Mouse (Mus musculus): ENCODE measurements around the gene Mknk2. TPM values are rescaled to one million over a fixed set of nuclear protein-coding genes. Genes with fewer than 3 reads are reported as not detected.

Mknk2 gene
- 137 and 153 TPM in 2 replicates for polyA plus RNA-seq (2016; fragmentation: Nextera tagmentation; extraction: Ambion mirVana)

GRCm38 (mm10) chr10:80677942-80678436 lies at the start of gene Mknk2:
Mknk2 (minus strand) TSS chr10:80678112.
- Histone ChIP-seq H3K27me3 (ENCODE audit: low read depth, poor library complexity, severe bottlenecking) (no peaks in the 10 kb centered on the region), H3K27ac (peak within 1 kb of the TSS; percentile 93), H3K4me1 (peaks cover 65% of the 10 kb centered on the region), H3K4me3 (peak within 1 kb of the TSS; percentile 99), H3K36me3 (peaks cover 20% of the 10 kb centered on the region), H3K9me3 (replicated peaks) (no peaks in the 10 kb centered on the region)
- 35% methylated on average over 8 of the region's 8 CpGs for WGBS
- no peak for DNase-seq (ENCODE audit: low spot score)

- H3K4me3 ChIP-seq, result no peak overlapping the region
- no peaks in the 10 kb centered on the region for H3K4me1 ChIP-seq
- DNase-seq (ENCODE audit: low spot score), result no peak
- WGBS, result 94% methylated on average over 1 of the region's 1 CpGs
- no peaks in the 10 kb centered on the region for H3K27me3 ChIP-seq (ENCODE audit: low read depth, poor library complexity, severe bottlenecking)
- H3K36me3 ChIP-seq, result peaks cover 100% of the 10 kb centered on the region
- no peak overlapping the region for H3K27ac ChIP-seq
- no peaks in the 10 kb centered on the region for H3K9me3 ChIP-seq (replicated peaks)
Observed at GRCm38 (mm10) chr10:80717281-80717680, 39.4 kb upstream of the Mknk2 start.

GRCm38 (mm10) chr10:80710834-80711233 lies 32.9 kb upstream of the Mknk2 start:
- Histone ChIP-seq H3K9me3 (replicated peaks) (no peaks in the 10 kb centered on the region), H3K27me3 (ENCODE audit: low read depth, poor library complexity, severe bottlenecking) (no peaks in the 10 kb centered on the region), H3K4me3 (no peak overlapping the region), H3K4me1 (no peaks in the 10 kb centered on the region), H3K36me3 (peaks cover 100% of the 10 kb centered on the region), H3K27ac (no peak overlapping the region)
- no peak for DNase-seq (ENCODE audit: low spot score)
- WGBS, result 91% methylated on average over 3 of the region's 3 CpGs

GRCm38 (mm10) chr10:80705479-80705878 lies 27.6 kb upstream of the Mknk2 start:
- H3K4me1 ChIP-seq, result peaks cover 32% of the 10 kb centered on the region
- H3K36me3 ChIP-seq, result peaks cover 56% of the 10 kb centered on the region
- H3K27me3 ChIP-seq (ENCODE audit: low read depth, poor library complexity, severe bottlenecking), result no peaks in the 10 kb centered on the region
- no peak for DNase-seq (ENCODE audit: low spot score)
- H3K9me3 ChIP-seq (replicated peaks), result no peaks in the 10 kb centered on the region
- H3K27ac ChIP-seq, result no peak overlapping the region
- 0 out of 2 replicates have a peak overlapping the region, but pooled peaks have one; percentile 6 for H3K4me3 ChIP-seq
- 80% methylated on average over 3 of the region's 3 CpGs for WGBS

GRCm38 (mm10) chr10:80705033-80705432 lies 27.1 kb upstream of the Mknk2 start:
- 71% methylated on average over 3 of the region's 3 CpGs for WGBS
- Histone ChIP-seq H3K4me1 (peaks cover 37% of the 10 kb centered on the region), H3K4me3 (no peak overlapping the region), H3K9me3 (replicated peaks) (no peaks in the 10 kb centered on the region), H3K27ac (no peak overlapping the region), H3K27me3 (ENCODE audit: low read depth, poor library complexity, severe bottlenecking) (no peaks in the 10 kb centered on the region), H3K36me3 (peaks cover 52% of the 10 kb centered on the region)
- DNase-seq (ENCODE audit: low spot score), result no peak

- 88% methylated on average over 5 of the region's 5 CpGs for WGBS
- Histone ChIP-seq H3K27me3 (ENCODE audit: low read depth, poor library complexity, severe bottlenecking) (no peaks in the 10 kb centered on the region), H3K4me3 (no peak overlapping the region), H3K9me3 (replicated peaks) (no peaks in the 10 kb centered on the region), H3K4me1 (peaks cover 39% of the 10 kb centered on the region), H3K36me3 (peaks cover 45% of the 10 kb centered on the region), H3K27ac (peak overlapping the region; percentile 4; the same call in 1 of the 2 replicates)
- DNase-seq (ENCODE audit: low spot score), result no peak
Observed at GRCm38 (mm10) chr10:80704418-80704817, 26.5 kb upstream of the Mknk2 start.

GRCm38 (mm10) chr10:80703643-80704042 lies 25.7 kb upstream of the Mknk2 start:
- WGBS, result 86% methylated on average over 5 of the region's 5 CpGs
- H3K27ac ChIP-seq, result 0 out of 2 replicates have a peak overlapping the region, but pooled peaks have one; percentile 87

GRCm38 (mm10) chr10:80702536-80703390 lies 24.9 kb upstream of the Mknk2 start:
- Histone ChIP-seq H3K4me1 (peaks cover 45% of the 10 kb centered on the region), H3K9me3 (replicated peaks) (no peaks in the 10 kb centered on the region)
- 3% methylated on average over 47 of the region's 47 CpGs for WGBS

More at GRCm38 (mm10) chr10:80703643-80704042, 25.7 kb upstream of the Mknk2 start:
- no peaks in the 10 kb centered on the region for H3K9me3 ChIP-seq (replicated peaks)
- H3K27me3 ChIP-seq (ENCODE audit: low read depth, poor library complexity, severe bottlenecking), result no peaks in the 10 kb centered on the region
- H3K4me3 ChIP-seq, result no peak overlapping the region
- peaks cover 40% of the 10 kb centered on the region for H3K36me3 ChIP-seq
- DNase-seq (ENCODE audit: low spot score), result no peak
- H3K4me1 ChIP-seq, result peaks cover 39% of the 10 kb centered on the region

GRCm38 (mm10) chr10:80701721-80702535 lies 24.0 kb upstream of the Mknk2 start, which contains the start of the genes Mob3a and Izumo4:
Mob3a (minus strand) TSS chr10:80701977.
Izumo4 (plus strand) TSS chr10:80702184.
- H3K4me3 ChIP-seq, result peak within 1 kb of the TSS; percentile 66
- peak within 1 kb of the TSS; percentile 87 for H3K27ac ChIP-seq
- under 1% methylated on average over 59 of the region's 59 CpGs for WGBS
- peaks cover 33% of the 10 kb centered on the region for H3K36me3 ChIP-seq
- peak; percentile 98 for DNase-seq (ENCODE audit: low spot score)
- no peaks in the 10 kb centered on the region for H3K27me3 ChIP-seq (ENCODE audit: low read depth, poor library complexity, severe bottlenecking)
- no peaks in the 10 kb centered on the region for H3K9me3 ChIP-seq (replicated peaks)
- H3K4me1 ChIP-seq, result peaks cover 45% of the 10 kb centered on the region

More at GRCm38 (mm10) chr10:80702536-80703390, 24.9 kb upstream of the Mknk2 start:
- Histone ChIP-seq H3K27ac (peak overlapping the region; percentile 87), H3K36me3 (peaks cover 38% of the 10 kb centered on the region), H3K4me3 (peak overlapping the region; percentile 66), H3K27me3 (ENCODE audit: low read depth, poor library complexity, severe bottlenecking) (no peaks in the 10 kb centered on the region)
- DNase-seq (ENCODE audit: low spot score), result peak; percentile 95

- H3K4me3 ChIP-seq, result peak overlapping the region; percentile 66
- H3K27me3 ChIP-seq (ENCODE audit: low read depth, poor library complexity, severe bottlenecking), result no peaks in the 10 kb centered on the region
- peaks cover 21% of the 10 kb centered on the region for H3K36me3 ChIP-seq
- DNase-seq (ENCODE audit: low spot score), result no peak
- H3K27ac ChIP-seq, result peak overlapping the region; percentile 10; the same call in 1 of the 2 replicates
- H3K9me3 ChIP-seq (replicated peaks), result no peaks in the 10 kb centered on the region
- peaks cover 54% of the 10 kb centered on the region for H3K4me1 ChIP-seq
- WGBS, result 46% methylated on average over 4 of the region's 4 CpGs
Observed at GRCm38 (mm10) chr10:80700732-80701131, 22.8 kb upstream of the Mknk2 start.

GRCm38 (mm10) chr10:80700038-80700504 lies 22.2 kb upstream of the Mknk2 start:
- Histone ChIP-seq H3K4me1 (peaks cover 57% of the 10 kb centered on the region), H3K4me3 (peak overlapping the region; percentile 66; the same call in 1 of the 2 replicates), H3K27ac (no peak overlapping the region; the same call in 1 of the 2 replicates), H3K36me3 (peaks cover 17% of the 10 kb centered on the region), H3K27me3 (ENCODE audit: low read depth, poor library complexity, severe bottlenecking) (no peaks in the 10 kb centered on the region), H3K9me3 (replicated peaks) (no peaks in the 10 kb centered on the region)
- WGBS, result 88% methylated on average over 7 of the region's 7 CpGs
- DNase-seq (ENCODE audit: low spot score), result no peak

- Histone ChIP-seq H3K9me3 (replicated peaks) (no peaks in the 10 kb centered on the region), H3K27ac (0 out of 2 replicates have a peak overlapping the region, but pooled peaks have one; percentile 22), H3K27me3 (ENCODE audit: low read depth, poor library complexity, severe bottlenecking) (no peaks in the 10 kb centered on the region), H3K36me3 (peaks cover 27% of the 10 kb centered on the region), H3K4me3 (no peak overlapping the region), H3K4me1 (peaks cover 51% of the 10 kb centered on the region)
- no peak for DNase-seq (ENCODE audit: low spot score)
- WGBS, result 93% methylated on average over 9 of the region's 9 CpGs
Observed at GRCm38 (mm10) chr10:80698605-80699004, 20.7 kb upstream of the Mknk2 start.
